Mouse (Mus musculus) kidney, adult 2 months (tissue): ENCODE measurements around the gene Grn. TPM values are rescaled to one million over a fixed set of nuclear protein-coding genes. Genes with fewer than 3 reads are reported as not detected.
A peak's percentile ranks its signal among the peaks of the same experiment; 100 is the strongest.

Experiments
- DNase-seq: peaks from one replicate; pipeline ENCODE4 v3.0.0; 2021
- H3K27ac ChIP-seq: fragments of 200-500 bp; 2 replicates; pipeline ENCODE4 v1.5.1; 2012; ENCODE audit warnings: low read depth, low read length, control low read depth, inconsistent platforms; ENCODE audit not compliant: insufficient read depth
- H3K27me3 ChIP-seq: fragments of 200-500 bp; replicated peaks from 2 replicates; pipeline ENCODE4 v1.6.1; 2012; ENCODE audit warnings: mild to moderate bottlenecking, moderate library complexity, low read length, inconsistent platforms; ENCODE audit not compliant: control insufficient read depth, insufficient read depth
- H3K36me3 ChIP-seq: fragments of 200-500 bp; 2 replicates; pipeline ENCODE4 v1.6.1; 2012; ENCODE audit warnings: mild to moderate bottlenecking, moderate library complexity, low read length, inconsistent platforms; ENCODE audit not compliant: control insufficient read depth, insufficient read depth
- H3K4me1 ChIP-seq: fragments of 200-500 bp; 2 replicates; pipeline ENCODE4 v1.6.1; 2011; ENCODE audit warnings: low read length; ENCODE audit not compliant: control insufficient read depth, insufficient read depth
- H3K4me3 ChIP-seq: fragments of 200-500 bp; 2 replicates; pipeline ENCODE4 v1.5.1; 2011; ENCODE audit warnings: mild to moderate bottlenecking, low read depth, low read length, control low read depth; ENCODE audit not compliant: insufficient read depth
- CTCF ChIP-seq: fragments of 200-500 bp; conservative IDR thresholded peaks from 2 replicates; pipeline ENCODE4 v1.5.1; 2011; ENCODE audit warnings: low read depth, mild to moderate bottlenecking, control low read depth, low read length, moderate library complexity, mixed read lengths; ENCODE audit not compliant: insufficient read depth, insufficient read length
- POLR2A ChIP-seq: fragments of 200-500 bp; IDR thresholded peaks from one replicate; pipeline ENCODE4 v1.6.1; 2011; ENCODE audit warnings: low read depth, low read length, control low read depth
- WGBS: fragments of 180-500 bp; shearing (Covaris S2); methylation state at CpG from one replicate; pipeline ENCODE4 v1.1.7; 2018; 5-methylcytosine and 5-hydroxymethylcytosine counted together
- polyA plus RNA-seq: library from polyadenylated mRNA; depleted of rRNA; stranded (reverse); fragments of >200 nt; gene quantifications from 2 replicates; pipeline ENCODE4 v1.2.3, GENCODE M21; 2012

The Grn gene
- polyA plus RNA-seq, 1 experiment = 195 TPM

- H3K4me1 ChIP-seq = no peaks in the 10 kb centered on the region; the same call in 1 of the 2 replicates
- no peak for DNase-seq
- H3K27me3 ChIP-seq = no peaks in the 10 kb centered on the region
- no peak overlapping the region for H3K4me3 ChIP-seq
- 72% methylated on average over 10 of the region's 10 CpGs for WGBS
- no peaks in the 10 kb centered on the region for H3K36me3 ChIP-seq
- TF ChIP-seq POLR2A (no peak), CTCF (no peak)
- H3K27ac ChIP-seq = no peak overlapping the region
These were observed 14.9 kb upstream of the Grn start for GRCm38 (mm10) chr11:102415034-102415802.

DNA sequence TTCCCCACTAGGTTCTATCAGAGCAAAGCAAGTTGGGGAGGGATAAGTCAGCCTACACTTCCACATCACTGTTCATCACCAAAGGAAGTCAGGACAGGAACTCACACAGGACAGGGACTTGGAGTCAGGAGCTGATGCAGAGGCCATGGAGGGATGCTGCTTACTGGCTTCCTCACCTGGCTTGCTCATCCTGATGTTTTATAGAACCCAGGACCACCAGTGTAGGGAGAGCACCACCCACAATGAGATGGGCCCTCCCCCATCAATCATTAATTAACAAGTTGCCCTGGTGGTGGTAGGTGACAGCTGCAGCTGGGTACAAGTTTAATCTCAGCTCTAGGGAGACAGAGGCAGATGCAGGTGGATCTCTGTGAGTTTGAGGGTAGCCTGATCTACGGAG is 13.0 kb upstream of the Grn start:
- Histone ChIP-seq H3K36me3 (no peaks in the 10 kb centered on the region), H3K27ac (no peak overlapping the region), H3K27me3 (no peaks in the 10 kb centered on the region), H3K4me3 (no peak overlapping the region), H3K4me1 (no peaks in the 10 kb centered on the region)
- TF ChIP-seq POLR2A = no peak
- TF ChIP-seq CTCF = no peak
- WGBS = 80% methylated on average over 1 of the region's 1 CpGs
- no peak for DNase-seq

- no peak for TF ChIP-seq CTCF
- TF ChIP-seq POLR2A = no peak
- Histone ChIP-seq H3K4me3 (no peak overlapping the region), H3K4me1 (no peaks in the 10 kb centered on the region), H3K36me3 (no peaks in the 10 kb centered on the region), H3K27ac (no peak overlapping the region), H3K27me3 (no peaks in the 10 kb centered on the region)
- DNase-seq = no peak
These were observed 11.2 kb upstream of the Grn start for GRCm38 (mm10) chr11:102418887-102419286.

- Histone ChIP-seq H3K4me3 (no peak overlapping the region), H3K27me3 (no peaks in the 10 kb centered on the region), H3K27ac (no peak overlapping the region), H3K4me1 (no peaks in the 10 kb centered on the region), H3K36me3 (no peaks in the 10 kb centered on the region)
- TF ChIP-seq CTCF = no peak; the same call in 1 of the 2 replicates
- no peak for TF ChIP-seq POLR2A
- WGBS = 36% methylated on average over 8 of the region's 8 CpGs
- DNase-seq = no peak
These were observed 8.6 kb upstream of the Grn start for GRCm38 (mm10) chr11:102421559-102421958.

- WGBS = 84% methylated on average over 6 of the region's 6 CpGs
- no peak overlapping the region for H3K27ac ChIP-seq
- no peaks in the 10 kb centered on the region for H3K27me3 ChIP-seq
- TF ChIP-seq POLR2A (no peak), CTCF (no peak)
- no peak overlapping the region for H3K4me3 ChIP-seq
- H3K4me1 ChIP-seq = no peaks in the 10 kb centered on the region
- DNase-seq = no peak
- H3K36me3 ChIP-seq = no peaks in the 10 kb centered on the region
These were observed 5.4 kb upstream of the Grn start for GRCm38 (mm10) chr11:102424666-102425065.

- Histone ChIP-seq H3K27me3 (no peaks in the 10 kb centered on the region), H3K36me3 (no peaks in the 10 kb centered on the region), H3K27ac (no peak overlapping the region), H3K4me1 (no peaks in the 10 kb centered on the region), H3K4me3 (no peak overlapping the region)
- WGBS = 69% methylated on average over 8 of the region's 8 CpGs
- peak; percentile 38 for DNase-seq
- TF ChIP-seq CTCF = no peak
- TF ChIP-seq POLR2A = no peak
These were observed 4.4 kb upstream of the Grn start for GRCm38 (mm10) chr11:102425555-102426316.

DNA sequence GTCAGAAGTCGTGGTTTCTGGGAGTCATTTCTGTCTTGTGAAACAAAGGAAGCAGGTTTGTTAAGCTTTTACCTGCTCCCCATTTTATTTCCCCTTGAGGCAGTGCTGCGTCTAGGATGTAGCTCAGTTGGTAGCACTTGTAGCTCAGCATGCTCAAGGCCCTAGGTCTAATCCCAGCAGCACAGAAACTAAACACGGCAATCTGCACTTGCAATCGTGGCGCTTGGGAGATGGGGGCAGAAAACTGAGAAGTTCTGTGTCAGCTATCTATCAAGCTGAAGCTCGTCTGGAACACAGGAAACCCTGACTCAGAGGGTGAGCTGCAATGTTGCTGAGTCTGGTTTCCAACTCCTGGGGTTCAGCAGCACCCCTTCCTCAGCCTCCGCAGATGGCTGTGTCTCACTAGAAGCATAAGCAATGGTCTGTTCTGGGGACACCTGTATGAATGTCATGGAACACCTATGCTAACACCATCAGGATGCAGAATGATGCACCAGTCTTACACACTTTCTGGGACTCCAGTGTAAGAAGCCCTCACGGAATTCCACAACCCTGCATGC is 1.1 kb upstream of the Grn start:
- Histone ChIP-seq H3K27ac (no peak overlapping the region), H3K27me3 (no peaks in the 10 kb centered on the region), H3K36me3 (no peaks in the 10 kb centered on the region), H3K4me1 (peaks cover 10% of the 10 kb centered on the region; the same call in 1 of the 2 replicates), H3K4me3 (no peak overlapping the region)
- 59% methylated on average over 8 of the region's 8 CpGs for WGBS
- TF ChIP-seq CTCF (no peak), POLR2A (no peak)
- DNase-seq = no peak
